Mouse (Mus musculus) bone marrow, adult 2 months (tissue): ENCODE data around the gene Gm38119.
"Not testable (repeated sequence)": the region's sequence is repeated elsewhere in the genome, so short reads cannot be mapped to it uniquely, and the experiment has no call there.

Source experiments
- CTCF ChIP-seq: fragments of 200-500 bp; IDR thresholded peaks from 2 replicates; pipeline ENCODE4 v1.5.1; 2011; ENCODE audit warnings: low read length, control low read depth; ENCODE audit not compliant: control insufficient read depth, insufficient read depth
- POLR2A ChIP-seq: fragments of 200-500 bp; IDR thresholded peaks from 2 replicates; pipeline ENCODE4 v1.6.1; 2011; ENCODE audit warnings: low read depth, mild to moderate bottlenecking, control low read depth, low read length, borderline replicate concordance; ENCODE audit not compliant: control insufficient read depth

GRCm38 (mm10) chr3:92689154-92689553 lies 49.7 kb downstream of the Gm38119 start:
- not testable (repeated sequence) for TF ChIP-seq CTCF, POLR2A
